Mouse (Mus musculus): ENCODE results near the gene Ccdc117. TPM values are rescaled to one million over a fixed set of nuclear protein-coding genes. Genes with fewer than 3 reads are reported as not detected.
A peak's percentile ranks its signal among the peaks of the same experiment; 100 is the strongest.
"Not testable (repeated sequence)": the region's sequence is repeated elsewhere in the genome, so short reads cannot be mapped to it uniquely, and the experiment has no call there.

The Ccdc117 gene
- polyA plus RNA-seq, 1 experiment from 2014 or later = 22.4 TPM

GRCm38 (mm10) chr11:5546693-5547092 lies 4.7 kb upstream of the Ccdc117 start:
- H3K36me3 ChIP-seq (ENCODE audit: insufficient read depth) = no peaks in the 10 kb centered on the region
- H3K4me3 ChIP-seq (ENCODE audit: low read depth, low read length) = no peak overlapping the region
- no peak overlapping the region for H3K27ac ChIP-seq (ENCODE audit: low read depth)
- H3K27me3 ChIP-seq (ENCODE audit: insufficient read depth, low read length) = no peaks in the 10 kb centered on the region
- no peak for TF ChIP-seq CTCF (IDR thresholded peaks at IDR 0.05; ENCODE audit: low read depth)
- no peak overlapping the region for H3K9ac ChIP-seq
- no peak for DNase-seq
- ATAC-seq (ENCODE audit: insufficient read depth) = no peak
- no peaks in the 10 kb centered on the region for H3K4me1 ChIP-seq (ENCODE audit: insufficient read depth)
- WGBS = 79% methylated on average over 3 of the region's 3 CpGs
- H3K4me2 ChIP-seq = no peak overlapping the region
- H3K9me3 ChIP-seq (ENCODE audit: low read depth, low read length) = no peaks in the 10 kb centered on the region

DNA sequence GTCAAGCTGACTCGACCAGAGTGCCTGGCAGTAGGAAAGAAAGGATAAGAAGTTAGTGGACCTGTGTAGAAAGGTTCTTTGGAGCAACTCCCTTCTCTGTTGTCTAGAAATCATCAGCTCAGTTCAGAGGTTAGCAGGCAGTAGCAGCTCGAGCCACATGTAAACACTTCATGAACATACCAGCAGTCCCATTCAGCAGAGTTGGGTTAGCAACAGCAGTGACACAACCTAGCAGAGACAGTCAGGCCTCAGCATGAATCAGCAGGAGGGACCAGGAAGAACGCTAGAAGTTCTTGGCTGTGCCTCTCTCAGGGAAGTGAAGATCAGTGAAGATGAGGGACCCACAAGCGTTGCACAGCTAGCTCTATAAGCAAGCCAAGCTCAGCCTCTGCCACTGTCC lies 3.5 kb upstream of the Ccdc117 start:
- Histone ChIP-seq H3K27ac (ENCODE audit: low read depth) (no peak overlapping the region), H3K4me1 (ENCODE audit: insufficient read depth) (peaks cover 5% of the 10 kb centered on the region), H3K9me3 (ENCODE audit: low read depth, low read length) (no peaks in the 10 kb centered on the region), H3K27me3 (ENCODE audit: insufficient read depth, low read length) (no peaks in the 10 kb centered on the region), H3K9ac (no peak overlapping the region), H3K4me3 (ENCODE audit: low read depth, low read length) (no peak overlapping the region), H3K4me2 (no peak overlapping the region), H3K36me3 (ENCODE audit: insufficient read depth) (no peaks in the 10 kb centered on the region)
- no peak for DNase-seq
- ATAC-seq (ENCODE audit: insufficient read depth) = no peak
- TF ChIP-seq CTCF (IDR thresholded peaks at IDR 0.05; ENCODE audit: low read depth) = no peak
- 67% methylated on average over 4 of the region's 4 CpGs for WGBS

DNA sequence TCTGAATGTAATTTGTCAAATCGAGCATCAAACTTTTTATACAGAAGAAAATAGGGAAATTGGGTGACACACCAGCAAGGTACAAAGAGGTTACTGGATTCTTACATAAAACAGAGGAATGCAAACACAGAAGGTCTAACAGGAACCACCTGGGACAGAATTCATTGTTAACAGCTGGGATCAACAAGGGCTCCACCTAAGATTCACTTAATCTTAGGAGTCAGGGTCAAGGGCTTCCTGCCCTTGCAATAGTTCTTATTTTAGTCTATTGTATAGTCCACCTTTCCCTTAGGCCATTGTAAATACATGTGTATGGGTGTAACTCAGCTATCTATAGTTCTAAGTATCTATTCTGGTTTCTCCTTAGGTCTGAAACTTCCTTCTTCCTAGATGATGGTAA lies 2.7 kb upstream of the Ccdc117 start:
- not testable (repeated sequence) for H3K9ac ChIP-seq; H3K4me1 ChIP-seq (ENCODE audit: insufficient read depth); H3K9me3 ChIP-seq (ENCODE audit: low read depth, low read length); DNase-seq; H3K27me3 ChIP-seq (ENCODE audit: insufficient read depth, low read length); ATAC-seq (ENCODE audit: insufficient read depth); H3K4me3 ChIP-seq (ENCODE audit: low read depth, low read length); H3K36me3 ChIP-seq (ENCODE audit: insufficient read depth); H3K4me2 ChIP-seq; H3K27ac ChIP-seq (ENCODE audit: low read depth)
- 86% methylated on average over 1 of the region's 1 CpGs for WGBS

GRCm38 (mm10) chr11:5543281-5543680 lies 1.3 kb upstream of the Ccdc117 start:
- no peak overlapping the region for H3K4me2 ChIP-seq
- WGBS = 73% methylated on average over 1 of the region's 1 CpGs

DNA sequence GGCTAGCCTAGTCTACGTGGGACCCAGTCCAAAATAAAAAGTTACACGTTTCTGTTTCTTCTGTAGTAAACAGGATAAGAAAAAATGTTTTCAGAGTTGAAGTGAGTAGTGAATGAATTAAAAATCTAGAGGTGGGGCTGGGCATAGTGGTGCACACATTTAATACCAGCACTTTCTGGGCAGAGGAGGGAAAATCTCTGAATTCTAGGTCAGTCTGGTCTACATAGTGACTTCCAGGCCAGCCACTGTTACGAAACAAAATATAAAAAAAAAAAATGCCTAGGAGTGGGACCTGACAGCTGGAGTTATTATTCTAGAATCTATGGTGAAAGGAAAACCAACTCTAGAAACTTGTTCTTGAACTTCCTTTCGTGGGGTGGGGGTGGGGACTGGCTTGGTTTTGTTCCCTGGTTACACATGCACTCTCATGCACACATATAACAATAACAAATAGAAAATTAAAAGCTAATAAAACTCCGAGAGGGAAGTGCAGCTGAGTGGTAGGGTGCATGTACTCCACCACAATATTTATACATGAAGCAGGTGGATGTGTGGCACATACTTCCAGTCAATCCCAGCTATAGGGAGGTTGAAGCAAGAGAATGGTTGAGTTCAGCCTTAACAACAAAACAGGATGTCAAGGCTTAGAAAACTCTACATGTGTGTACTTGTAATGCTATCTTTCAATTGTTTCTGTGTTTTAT lies 647 bp upstream of the Ccdc117 start:
- peaks cover 18% of the 10 kb centered on the region; the same call in 1 of the 2 replicates for H3K36me3 ChIP-seq (ENCODE audit: insufficient read depth)
- no peak overlapping the region for H3K27ac ChIP-seq (ENCODE audit: low read depth)
- no peak overlapping the region for H3K9ac ChIP-seq
- WGBS = 39% methylated on average over 5 of the region's 5 CpGs
- peak; percentile 18; the same call in 1 of the 2 replicates for ATAC-seq (ENCODE audit: insufficient read depth)
- H3K4me2 ChIP-seq = peak overlapping the region; percentile 78
- H3K4me3 ChIP-seq (ENCODE audit: low read depth, low read length) = peak overlapping the region; percentile 91
- no peak for DNase-seq
- peaks cover 7% of the 10 kb centered on the region for H3K4me1 ChIP-seq (ENCODE audit: insufficient read depth)
- no peak for TF ChIP-seq CTCF (IDR thresholded peaks at IDR 0.05; ENCODE audit: low read depth)
- no peaks in the 10 kb centered on the region for H3K27me3 ChIP-seq (ENCODE audit: insufficient read depth, low read length)
- H3K9me3 ChIP-seq (ENCODE audit: low read depth, low read length) = no peaks in the 10 kb centered on the region

More at GRCm38 (mm10) chr11:5543281-5543680, 1.3 kb upstream of the Ccdc117 start:
- H3K27ac ChIP-seq (ENCODE audit: low read depth) = no peak overlapping the region
- ATAC-seq (ENCODE audit: insufficient read depth) (no peak), DNase-seq (no peak)
- H3K4me3 ChIP-seq (ENCODE audit: low read depth, low read length) = no peak overlapping the region
- no peaks in the 10 kb centered on the region for H3K27me3 ChIP-seq (ENCODE audit: insufficient read depth, low read length)
- H3K36me3 ChIP-seq (ENCODE audit: insufficient read depth) = peaks cover 12% of the 10 kb centered on the region; the same call in 1 of the 2 replicates
- TF ChIP-seq CTCF (IDR thresholded peaks at IDR 0.05; ENCODE audit: low read depth) = no peak
- no peaks in the 10 kb centered on the region for H3K9me3 ChIP-seq (ENCODE audit: low read depth, low read length)
- H3K9ac ChIP-seq = no peak overlapping the region
- H3K4me1 ChIP-seq (ENCODE audit: insufficient read depth) = peaks cover 7% of the 10 kb centered on the region

DNA sequence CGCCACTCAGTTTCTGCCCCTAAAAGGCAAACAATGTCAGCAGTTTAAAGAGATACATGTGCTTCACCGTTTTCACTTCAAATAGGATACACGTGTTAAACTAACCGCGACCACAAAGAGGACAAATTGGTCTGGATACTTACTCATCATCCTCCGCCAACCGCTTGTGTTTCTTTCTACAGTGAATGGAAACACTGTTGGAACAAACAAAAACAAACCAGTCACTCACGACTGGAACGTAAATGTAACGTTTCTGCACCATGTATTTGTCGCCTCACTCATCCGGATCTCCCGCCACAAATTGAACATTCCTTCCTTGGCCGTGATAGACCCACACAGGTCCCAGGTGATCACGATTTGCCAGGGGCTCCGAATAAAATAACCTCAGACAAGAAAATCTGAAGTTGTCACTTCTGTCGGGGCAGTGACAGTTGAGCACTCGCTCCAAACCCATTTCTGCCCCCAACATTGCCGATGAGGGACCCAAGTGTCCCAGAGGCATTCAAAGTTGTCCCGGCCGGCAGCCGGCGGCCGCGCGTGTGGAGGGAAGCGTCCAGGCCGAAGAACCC lies 673 bp downstream of the Ccdc117 start:
- Histone ChIP-seq H3K4me1 (ENCODE audit: insufficient read depth) (peaks cover 7% of the 10 kb centered on the region), H3K4me2 (peak overlapping the region; percentile 78), H3K27ac (ENCODE audit: low read depth) (peak overlapping the region; percentile 51), H3K9me3 (ENCODE audit: low read depth, low read length) (no peaks in the 10 kb centered on the region), H3K4me3 (ENCODE audit: low read depth, low read length) (peak overlapping the region; percentile 91), H3K36me3 (ENCODE audit: insufficient read depth) (peaks cover 21% of the 10 kb centered on the region; the same call in 1 of the 2 replicates), H3K27me3 (ENCODE audit: insufficient read depth, low read length) (no peaks in the 10 kb centered on the region), H3K9ac (peak overlapping the region; percentile 94)
- peak; percentile 48 for DNase-seq
- 1% methylated on average over 28 of the region's 28 CpGs for WGBS
- TF ChIP-seq CTCF (IDR thresholded peaks at IDR 0.05; ENCODE audit: low read depth) = no peak
- ATAC-seq (ENCODE audit: insufficient read depth) = no peak

DNA sequence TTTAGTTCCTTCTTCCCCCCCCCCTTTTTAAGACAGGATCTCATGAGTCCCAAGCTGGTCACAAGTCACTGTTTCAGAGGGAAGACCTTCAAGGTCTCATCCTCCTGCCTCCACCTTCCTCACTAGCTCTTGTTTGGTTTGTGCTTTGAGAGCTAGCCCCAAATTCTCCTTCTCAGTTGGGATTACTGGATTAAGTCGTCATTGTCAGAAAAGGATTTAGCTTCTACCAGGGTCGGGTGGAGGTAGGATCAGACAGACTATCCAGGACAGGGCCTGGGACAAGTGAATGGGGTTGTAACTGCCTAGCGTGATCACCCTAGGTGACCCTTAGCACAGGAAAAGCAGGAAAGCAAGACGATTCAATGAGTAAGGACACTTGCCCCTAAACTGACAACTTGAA lies 1.7 kb downstream of the Ccdc117 start:
- Histone ChIP-seq H3K4me1 (ENCODE audit: insufficient read depth) (peaks cover 7% of the 10 kb centered on the region), H3K9me3 (ENCODE audit: low read depth, low read length) (no peaks in the 10 kb centered on the region), H3K36me3 (ENCODE audit: insufficient read depth) (peaks cover 21% of the 10 kb centered on the region; the same call in 1 of the 2 replicates), H3K4me2 (peak overlapping the region; percentile 78), H3K27ac (ENCODE audit: low read depth) (no peak overlapping the region), H3K9ac (peak overlapping the region; percentile 94), H3K4me3 (ENCODE audit: low read depth, low read length) (peak overlapping the region; percentile 91), H3K27me3 (ENCODE audit: insufficient read depth, low read length) (no peaks in the 10 kb centered on the region)
- whole genome bisulfite sequencing = 45% methylated on average over 4 of the region's 4 CpGs
- no peak for ATAC-seq (ENCODE audit: insufficient read depth)
- DNase-seq = no peak
- TF ChIP-seq CTCF (IDR thresholded peaks at IDR 0.05; ENCODE audit: low read depth) = no peak

- not testable (repeated sequence) for H3K9me3 ChIP-seq (ENCODE audit: low read depth, low read length); H3K27ac ChIP-seq (ENCODE audit: low read depth); ATAC-seq (ENCODE audit: insufficient read depth); DNase-seq; H3K4me1 ChIP-seq (ENCODE audit: insufficient read depth); H3K4me2 ChIP-seq; H3K9ac ChIP-seq; H3K27me3 ChIP-seq (ENCODE audit: insufficient read depth, low read length); H3K4me3 ChIP-seq (ENCODE audit: low read depth, low read length)
- 87% methylated on average over 4 of the region's 4 CpGs for WGBS
- peaks cover 48% of the 10 kb centered on the region for H3K36me3 ChIP-seq (ENCODE audit: insufficient read depth)
Measured at GRCm38 (mm10) chr11:5537454-5537853, 4.5 kb downstream of the Ccdc117 start.

Measured in lung, embryonic 14.5 days (tissue).